Mouse (Mus musculus) heart, adult 8-10 months (tissue): Measurements from ENCODE around the gene Ipo4. TPM values are rescaled to one million over a fixed set of nuclear protein-coding genes. Genes with fewer than 3 reads are reported as not detected.

Experiments
- DNase-seq: peaks from one replicate; pipeline ENCODE4 v3.0.0; 2022; ENCODE audit warnings: low spot score
- total RNA-seq, 4 experiments: library from RNA; stranded (reverse); gene quantifications; 2 replicates each; pipeline ENCODE4 v1.2.4; 2022

Ipo4 gene
- total RNA-seq, 4 experiments from 2014 or later: 58.2 to 75.2 (median 71.6) TPM

GRCm38 (mm10) chr14:55634874-55635522, 759 bp downstream of the Ipo4 start:
- DNase-seq: no peak

GRCm38 (mm10) chr14:55629312-55629711, 6.4 kb downstream of the Ipo4 start:
- peak; percentile 45 for DNase-seq

- DNase-seq: no peak
Measured at GRCm38 (mm10) chr14:55628077-55628827, 7.5 kb downstream of the Ipo4 start.

GRCm38 (mm10) chr14:55618486-55619195, 17.1 kb downstream of the Ipo4 start:
- no peak for DNase-seq

GRCm38 (mm10) chr14:55617822-55618221, 17.9 kb downstream of the Ipo4 start, which contains the start of gene Rec8:
Gene Rec8 (plus strand): TSS chr14:55618037.
- no peak for DNase-seq

GRCm38 (mm10) chr14:55616844-55617243, 18.9 kb downstream of the Ipo4 start:
- DNase-seq: no peak

GRCm38 (mm10) chr14:55615876-55616275, 19.9 kb downstream of the Ipo4 start:
- no peak for DNase-seq

- no peak for DNase-seq
Measured at GRCm38 (mm10) chr14:55614565-55615178, 21.1 kb downstream of the Ipo4 start.

- no peak for DNase-seq
Measured at GRCm38 (mm10) chr14:55613346-55613745, 22.4 kb downstream of the Ipo4 start.

- no peak for DNase-seq
Measured at GRCm38 (mm10) chr14:55608339-55608738, 27.4 kb downstream of the Ipo4 start.

GRCm38 (mm10) chr14:55605743-55606459, 29.9 kb downstream of the Ipo4 start:
- DNase-seq: no peak

GRCm38 (mm10) chr14:55604823-55605222, 30.9 kb downstream of the Ipo4 start:
- DNase-seq: no peak

- peak; percentile 95 for DNase-seq
Measured at GRCm38 (mm10) chr14:55603633-55604576, 31.9 kb downstream of the Ipo4 start.

GRCm38 (mm10) chr14:55603271-55603632, 32.5 kb downstream of the Ipo4 start, which contains the start of gene Irf9:
Gene Irf9 (plus strand): TSS chr14:55603571.
- no peak for DNase-seq

GRCm38 (mm10) chr14:55598521-55599390, 37.0 kb downstream of the Ipo4 start:
- DNase-seq: no peak

GRCm38 (mm10) chr14:55596036-55596690, 39.6 kb downstream of the Ipo4 start:
- no peak for DNase-seq

- DNase-seq: no peak
Measured at GRCm38 (mm10) chr14:55592226-55592625, 43.5 kb downstream of the Ipo4 start.

- DNase-seq: peak; percentile 97
Measured at GRCm38 (mm10) chr14:55591331-55591891, 44.3 kb downstream of the Ipo4 start, which contains the start of gene Rnf31. Gene Rnf31 (plus strand): TSS chr14:55591708.
